Mouse (Mus musculus) MEL (cell line): ENCODE measurements around the gene Med25.

Source experiments
- CHD2 ChIP-seq: IDR thresholded peaks from 2 replicates; pipeline ENCODE4 v1.6.1; 2011; ENCODE audit warnings: low read length, improper control_type of control experiment
- CTCF ChIP-seq, 3 experiments: IDR thresholded peaks in 2 of 3; conservative IDR thresholded peaks in 1 of 3; 2 replicates each; pipeline ENCODE4 v1.5.1; 2011 to 2012; ENCODE audit warnings: low read length in 3 of 3, low read depth in 2 of 3, mild to moderate bottlenecking in 2 of 3, improper control_type of control experiment in 1 of 3, inconsistent platforms in 1 of 3, mixed read lengths in 1 of 3, moderate library complexity in 1 of 3; ENCODE audit not compliant: control insufficient read depth in 1 of 3, insufficient read depth in 1 of 3, poor library complexity in 1 of 3, severe bottlenecking in 1 of 3
- E2F4 ChIP-seq: IDR thresholded peaks from 2 replicates; pipeline ENCODE4 v1.6.1; 2011; ENCODE audit warnings: low read depth, low read length, improper control_type of control experiment, borderline replicate concordance
- ETS1 ChIP-seq: IDR thresholded peaks from 2 replicates; pipeline ENCODE4 v1.6.1; 2012; ENCODE audit warnings: low read depth, mild to moderate bottlenecking, inconsistent platforms, low read length, improper control_type of control experiment, moderate library complexity
- MXI1 ChIP-seq: IDR thresholded peaks from 2 replicates; pipeline ENCODE4 v1.6.1; 2011; ENCODE audit warnings: mild to moderate bottlenecking, low read depth, low read length, improper control_type of control experiment
- POLR2A ChIP-seq, 2 experiments: IDR thresholded peaks; 2 replicates each; pipeline ENCODE4 v1.6.1; 2011 to 2012; ENCODE audit warnings: low read length in 2 of 2, mild to moderate bottlenecking in 2 of 2, control low read depth in 1 of 2, improper control_type of control experiment in 1 of 2, low read depth in 1 of 2, moderate library complexity in 1 of 2; ENCODE audit not compliant: control insufficient read depth in 1 of 2, insufficient read depth in 1 of 2, poor library complexity in 1 of 2
- POLR2AphosphoS5 ChIP-seq: IDR thresholded peaks from 2 replicates; pipeline ENCODE4 v1.6.1; 2012; ENCODE audit warnings: low read depth, borderline replicate concordance, mild to moderate bottlenecking, inconsistent platforms, low read length, moderate library complexity, mixed read lengths
- SIN3A ChIP-seq: IDR thresholded peaks from 2 replicates; pipeline ENCODE4 v1.6.1; 2012; ENCODE audit warnings: low read length, improper control_type of control experiment, inconsistent platforms

DNA sequence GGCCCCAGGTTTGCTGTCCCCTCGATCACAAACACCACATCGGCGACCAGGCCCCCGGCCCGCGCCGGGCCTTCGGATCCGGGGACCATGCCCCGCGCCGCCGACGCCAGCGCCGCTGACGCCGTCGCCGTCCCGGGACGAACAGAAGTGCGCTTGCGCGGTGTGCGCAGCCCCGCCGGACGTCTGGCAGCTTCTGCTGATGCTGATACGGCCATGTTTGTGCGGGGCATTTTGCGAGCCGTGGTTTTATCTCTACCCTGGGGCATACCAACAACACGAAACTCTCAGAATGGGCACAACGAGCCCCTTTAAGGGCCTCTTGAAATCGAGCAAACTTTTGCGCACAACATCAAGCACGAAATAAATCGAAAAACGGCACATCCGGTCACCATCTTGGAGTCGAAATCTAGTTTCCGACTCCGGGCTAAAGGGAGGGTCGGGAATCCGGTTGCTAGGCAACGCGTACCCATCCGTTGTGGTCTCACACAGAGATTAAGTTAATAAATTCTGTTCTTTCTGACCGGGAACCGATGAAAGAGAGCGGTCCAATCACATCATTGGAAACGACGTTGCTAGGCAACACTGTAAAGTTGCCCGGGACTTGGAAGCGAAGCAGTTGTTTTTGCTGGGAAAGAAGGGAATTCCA, at the start of gene Med25:
- TF ChIP-seq E2F4 (no peak), CTCF (IDR thresholded peaks at IDR 0.05 in 2 of 3, conservative IDR thresholded peaks at IDR 0.05 in 1 of 3; ENCODE audit: control insufficient read depth in 1 of 3, insufficient read depth in 1 of 3, low read depth in 2 of 3, low read length in 3 of 3, poor library complexity in 1 of 3, severe bottlenecking in 1 of 3) (no peak), POLR2AphosphoS5 (no peak), ETS1 (no peak), POLR2A (IDR thresholded peaks at IDR 0.05; ENCODE audit: control insufficient read depth in 1 of 2, insufficient read depth in 1 of 2, low read depth in 1 of 2, low read length in 2 of 2, poor library complexity in 1 of 2) (peak; percentile 94), CHD2 (no peak), MXI1 (peak; percentile 84), SIN3A (peak; percentile 90)
